Mouse (Mus musculus) macrophage (primary cell): ENCODE results near the gene Gse1. TPM values are rescaled to one million over a fixed set of nuclear protein-coding genes. Genes with fewer than 3 reads are reported as not detected.

Experiments used
- H3K27ac ChIP-seq: fragments of 350-480 bp; formaldehyde crosslinking; 2 replicates; pipeline ENCODE4 v1.9.0; 2021
- H3K36me3 ChIP-seq: fragments of 350-480 bp; formaldehyde crosslinking; 2 replicates; pipeline ENCODE4 v1.9.0; 2021; ENCODE audit errors: inconsistent target
- H3K4me3 ChIP-seq: fragments of 350-480 bp; formaldehyde crosslinking; 2 replicates; pipeline ENCODE4 v1.9.0; 2021; ENCODE audit errors: inconsistent target
- H3K79me2 ChIP-seq: fragments of 350-480 bp; formaldehyde crosslinking; 2 replicates; pipeline ENCODE4 v1.9.0; 2021; ENCODE audit errors: inconsistent target
- WGBS: methylation state at CpG from one replicate; pipeline ENCODE4 v1.1.7; 2026; ENCODE audit warnings: inconsistent platforms; ENCODE audit not compliant: missing documents; 5-methylcytosine and 5-hydroxymethylcytosine counted together
- polyA plus RNA-seq: library from polyadenylated mRNA; stranded (reverse); fragments of 250-400 nt; gene quantifications from 3 replicates; pipeline ENCODE4 v1.2.4, GENCODE M21; 2018; ENCODE audit warnings: inconsistent platforms

Gse1 gene
- polyA plus RNA-seq, 1 experiment from 2014 or later: 10.8 TPM

DNA sequence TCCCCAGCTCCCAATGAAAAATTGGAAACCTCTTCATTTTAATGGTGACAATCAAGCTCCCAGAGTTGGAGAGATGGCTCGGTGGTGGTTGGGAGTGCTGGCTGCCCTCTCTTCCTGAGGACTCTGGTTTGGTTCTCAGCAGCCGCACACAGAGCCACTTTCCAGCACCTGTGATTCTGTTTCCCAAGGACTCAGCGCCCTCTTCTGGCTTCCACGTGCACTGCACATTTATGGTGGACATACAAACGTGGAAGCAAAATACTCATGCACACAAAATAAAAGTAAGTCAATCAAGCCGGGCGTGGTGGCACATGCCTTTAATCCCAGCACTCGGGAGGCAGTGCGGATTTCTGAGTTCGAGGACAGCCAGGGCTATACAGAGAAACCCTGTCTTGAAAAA, 16.3 kb downstream of the Gse1 start:
- no peaks in the 10 kb centered on the region for H3K36me3 ChIP-seq
- H3K79me2 ChIP-seq: no peaks in the 10 kb centered on the region
- no peak overlapping the region for H3K27ac ChIP-seq
- WGBS: 94% methylated on average over 10 of the region's 10 CpGs
- H3K4me3 ChIP-seq: no peak overlapping the region

DNA sequence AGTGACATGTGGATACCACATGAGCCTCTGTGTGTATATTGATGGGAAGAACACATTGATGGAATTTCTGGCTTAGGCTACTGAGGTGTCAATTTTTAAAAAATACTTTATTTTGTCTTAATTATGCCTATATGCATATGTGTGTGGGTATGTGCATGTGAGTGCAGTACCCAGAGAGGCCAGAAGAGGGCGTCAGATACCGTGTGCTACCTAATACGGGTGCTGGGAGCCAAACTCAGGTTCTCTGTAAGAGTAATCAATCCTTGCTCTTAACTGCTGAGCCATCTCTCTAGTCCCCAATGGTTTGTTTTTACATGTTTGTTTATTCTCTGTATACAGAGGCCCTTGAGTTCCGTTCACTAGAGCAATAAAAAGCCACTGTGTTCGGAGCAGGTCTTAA, 19.4 kb downstream of the Gse1 start:
- no peaks in the 10 kb centered on the region for H3K79me2 ChIP-seq

DNA sequence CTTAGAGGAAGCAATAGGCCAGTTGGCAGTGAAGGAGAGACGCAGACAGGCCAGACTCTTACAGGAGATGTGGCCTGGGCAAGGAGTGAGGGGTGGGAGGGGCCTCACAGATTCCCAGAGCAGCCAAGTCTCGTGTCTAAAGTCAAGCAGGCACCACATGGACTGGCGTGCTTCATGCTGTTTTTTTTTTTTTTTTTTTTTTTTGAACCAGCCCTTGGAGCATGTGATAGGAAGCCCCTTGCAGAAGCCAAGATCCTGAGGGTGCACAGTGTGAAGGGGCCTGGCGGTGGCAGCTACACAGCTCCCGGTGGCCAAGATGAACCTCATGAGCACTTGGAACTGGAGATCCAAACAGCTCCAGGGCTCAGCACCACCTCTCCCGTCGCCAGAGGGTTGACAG, 19.8 kb downstream of the Gse1 start:
- Histone ChIP-seq H3K27ac (no peak overlapping the region), H3K79me2 (no peaks in the 10 kb centered on the region), H3K36me3 (no peaks in the 10 kb centered on the region), H3K4me3 (no peak overlapping the region)
- 83% methylated on average over 7 of the region's 7 CpGs for WGBS

More for the DNA sequence above, 19.4 kb downstream of the Gse1 start:
- H3K27ac ChIP-seq: no peak overlapping the region
- no peaks in the 10 kb centered on the region for H3K36me3 ChIP-seq
- H3K4me3 ChIP-seq: no peak overlapping the region
- WGBS: 93% methylated on average over 5 of the region's 5 CpGs

DNA sequence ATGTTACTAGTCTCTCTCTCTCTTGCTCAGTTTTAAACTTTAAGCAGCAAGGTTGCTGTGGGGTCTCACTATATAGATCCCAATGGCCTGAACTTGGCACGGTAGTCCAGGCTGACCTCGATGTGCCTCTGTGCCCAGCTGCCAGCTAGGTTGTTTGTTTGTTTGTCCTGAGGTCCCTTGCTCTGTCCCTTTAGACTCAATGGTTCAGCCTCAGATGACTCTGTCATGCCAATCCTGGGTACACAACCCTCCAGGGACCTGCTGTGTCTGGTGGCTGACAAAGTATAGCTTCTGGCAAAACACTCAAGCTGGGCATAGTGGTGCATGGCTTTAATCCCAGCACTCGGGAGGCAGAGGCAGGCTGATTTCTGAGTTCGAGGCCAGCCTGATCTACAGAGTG, 20.2 kb downstream of the Gse1 start:
- Histone ChIP-seq H3K27ac (no peak overlapping the region), H3K4me3 (no peak overlapping the region), H3K79me2 (no peaks in the 10 kb centered on the region), H3K36me3 (no peaks in the 10 kb centered on the region)
- WGBS: 90% methylated on average over 4 of the region's 4 CpGs

DNA sequence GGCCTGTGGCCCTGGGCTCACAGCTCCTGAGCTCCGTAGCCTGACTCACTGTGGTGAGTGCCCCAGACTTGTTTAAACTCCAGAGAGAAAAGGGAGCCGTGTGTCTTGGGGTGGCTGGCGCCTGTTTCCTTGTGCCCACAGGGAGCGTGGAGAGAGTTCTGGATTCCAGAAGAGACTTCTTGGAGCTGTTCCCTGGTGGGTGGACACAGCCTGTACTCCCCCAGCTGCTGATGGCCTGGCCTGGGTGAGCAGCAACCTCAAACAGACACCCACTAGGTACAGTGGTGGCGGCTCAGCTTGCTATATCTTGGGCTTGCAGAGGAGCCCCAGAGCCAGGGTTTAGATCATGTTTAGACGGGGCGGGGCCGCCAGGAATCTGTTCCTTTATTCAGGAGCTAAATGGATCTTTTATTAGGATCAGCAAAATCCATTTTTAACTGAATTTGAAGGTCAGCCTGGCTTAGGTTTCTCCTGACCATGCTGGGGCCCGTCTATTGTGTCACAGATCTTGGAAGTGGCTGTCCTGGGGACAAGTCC, 21.6 kb downstream of the Gse1 start:
- Histone ChIP-seq H3K36me3 (no peaks in the 10 kb centered on the region), H3K79me2 (no peaks in the 10 kb centered on the region), H3K4me3 (no peak overlapping the region), H3K27ac (no peak overlapping the region)
- WGBS: 89% methylated on average over 9 of the region's 9 CpGs

- no peak overlapping the region for H3K4me3 ChIP-seq
- H3K36me3 ChIP-seq: no peaks in the 10 kb centered on the region
- no peaks in the 10 kb centered on the region for H3K79me2 ChIP-seq
- H3K27ac ChIP-seq: no peak overlapping the region
- 94% methylated on average over 16 of the region's 16 CpGs for WGBS
Observed at GRCm38 (mm10) chr8:120250750-120251410, 22.6 kb downstream of the Gse1 start.

DNA sequence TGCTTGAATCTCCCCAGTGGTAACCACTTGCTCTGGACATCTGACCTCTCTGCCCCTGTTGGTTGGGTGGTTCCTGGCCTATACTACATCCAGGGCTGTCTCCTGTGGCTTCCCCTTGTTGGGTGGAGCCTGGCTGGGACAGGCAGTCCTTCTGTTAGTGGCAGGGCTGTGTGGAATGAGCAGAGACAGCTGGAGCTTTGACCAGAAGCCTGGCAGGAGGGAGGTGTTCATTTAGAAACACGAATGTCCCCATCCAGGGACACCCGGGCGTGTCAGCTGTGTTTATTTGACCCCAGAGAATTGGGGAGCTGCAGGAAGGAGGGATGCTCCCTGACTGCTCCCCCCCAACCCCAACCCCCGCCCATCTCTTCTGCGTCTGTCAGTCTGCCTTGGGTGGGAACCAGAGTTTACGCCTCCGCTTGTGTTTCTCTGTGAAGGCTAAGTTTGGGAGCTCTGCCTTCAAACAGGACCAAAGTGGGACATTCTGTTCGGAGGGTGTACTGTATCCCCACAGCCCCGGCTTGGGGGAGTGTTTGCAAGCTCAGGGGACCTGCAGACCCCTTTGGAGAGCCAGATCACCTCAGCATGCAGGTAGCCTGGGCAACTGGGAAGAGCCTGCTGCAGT, 23.3 kb downstream of the Gse1 start:
- Histone ChIP-seq H3K4me3 (no peak overlapping the region), H3K79me2 (no peaks in the 10 kb centered on the region), H3K27ac (no peak overlapping the region), H3K36me3 (no peaks in the 10 kb centered on the region)
- 94% methylated on average over 9 of the region's 9 CpGs for WGBS

GRCm38 (mm10) chr8:120253626-120254025, 25.4 kb downstream of the Gse1 start:
- WGBS: 47% methylated on average over 8 of the region's 8 CpGs

GRCm38 (mm10) chr8:120255406-120255987, 27.2 kb downstream of the Gse1 start:
- Histone ChIP-seq H3K27ac (no peak overlapping the region), H3K79me2 (no peaks in the 10 kb centered on the region), H3K36me3 (no peaks in the 10 kb centered on the region), H3K4me3 (no peak overlapping the region)
- WGBS: 86% methylated on average over 6 of the region's 6 CpGs

More at GRCm38 (mm10) chr8:120253626-120254025, 25.4 kb downstream of the Gse1 start:
- Histone ChIP-seq H3K27ac (no peak overlapping the region), H3K4me3 (no peak overlapping the region), H3K36me3 (no peaks in the 10 kb centered on the region), H3K79me2 (no peaks in the 10 kb centered on the region)

- no peaks in the 10 kb centered on the region for H3K36me3 ChIP-seq
- no peak overlapping the region for H3K27ac ChIP-seq
- 98% methylated on average over 6 of the region's 6 CpGs for WGBS
- no peaks in the 10 kb centered on the region for H3K79me2 ChIP-seq
- no peak overlapping the region for H3K4me3 ChIP-seq
Observed at GRCm38 (mm10) chr8:120256958-120257357, 28.7 kb downstream of the Gse1 start.

- H3K27ac ChIP-seq: no peak overlapping the region
- 97% methylated on average over 13 of the region's 13 CpGs for WGBS
- H3K36me3 ChIP-seq: no peaks in the 10 kb centered on the region
- no peaks in the 10 kb centered on the region for H3K79me2 ChIP-seq
- H3K4me3 ChIP-seq: no peak overlapping the region
Observed at GRCm38 (mm10) chr8:120259206-120259605, 30.9 kb downstream of the Gse1 start.

- Histone ChIP-seq H3K36me3 (no peaks in the 10 kb centered on the region), H3K27ac (no peak overlapping the region), H3K79me2 (no peaks in the 10 kb centered on the region), H3K4me3 (no peak overlapping the region)
- 86% methylated on average over 5 of the region's 5 CpGs for WGBS
Observed at GRCm38 (mm10) chr8:120260677-120261076, 32.4 kb downstream of the Gse1 start.

GRCm38 (mm10) chr8:120261338-120262120, 33.3 kb downstream of the Gse1 start:
- Histone ChIP-seq H3K36me3 (no peaks in the 10 kb centered on the region), H3K4me3 (no peak overlapping the region)
- 66% methylated on average over 21 of the region's 21 CpGs for WGBS

GRCm38 (mm10) chr8:120263879-120264278, 35.6 kb downstream of the Gse1 start:
- H3K4me3 ChIP-seq: no peak overlapping the region
- H3K27ac ChIP-seq: no peak overlapping the region
- H3K36me3 ChIP-seq: no peaks in the 10 kb centered on the region
- H3K79me2 ChIP-seq: no peaks in the 10 kb centered on the region
- WGBS: 87% methylated on average over 5 of the region's 5 CpGs

More at GRCm38 (mm10) chr8:120261338-120262120, 33.3 kb downstream of the Gse1 start:
- Histone ChIP-seq H3K79me2 (no peaks in the 10 kb centered on the region), H3K27ac (no peak overlapping the region)
